Mouse (Mus musculus) right cerebral cortex, postnatal 36 days (tissue): Measurements from ENCODE around the gene H2al1a.

Experiments used
- DNase-seq, 2 experiments: peaks; one replicate each; pipeline ENCODE4 v3.0.0; 2022; ENCODE audit warnings: low spot score in 2 of 2, mixed read lengths in 1 of 2

H2al1a gene

DNA sequence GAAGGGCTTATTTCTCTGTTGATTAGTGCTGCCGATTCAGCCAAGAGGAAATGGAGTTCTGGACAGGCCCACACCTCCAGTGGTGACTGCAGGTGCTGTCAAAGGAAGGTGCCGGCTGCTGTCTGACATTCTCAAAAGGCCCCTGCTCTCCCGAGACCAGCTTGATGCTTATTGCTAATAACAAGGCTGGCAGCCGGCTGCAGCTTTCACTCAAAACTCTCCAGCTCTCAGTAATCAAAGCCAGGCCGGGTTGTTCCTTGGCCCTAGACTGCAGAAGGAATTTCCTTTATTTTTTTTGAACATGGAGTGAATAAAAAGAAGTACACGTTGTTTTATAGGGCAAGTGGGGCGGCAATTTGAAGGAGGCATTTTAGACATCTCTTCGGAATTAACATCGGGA, 46.7 kb downstream of the H2al1a start:
- peak in 1 of 2 experiments; percentile 3 for DNase-seq

DNA sequence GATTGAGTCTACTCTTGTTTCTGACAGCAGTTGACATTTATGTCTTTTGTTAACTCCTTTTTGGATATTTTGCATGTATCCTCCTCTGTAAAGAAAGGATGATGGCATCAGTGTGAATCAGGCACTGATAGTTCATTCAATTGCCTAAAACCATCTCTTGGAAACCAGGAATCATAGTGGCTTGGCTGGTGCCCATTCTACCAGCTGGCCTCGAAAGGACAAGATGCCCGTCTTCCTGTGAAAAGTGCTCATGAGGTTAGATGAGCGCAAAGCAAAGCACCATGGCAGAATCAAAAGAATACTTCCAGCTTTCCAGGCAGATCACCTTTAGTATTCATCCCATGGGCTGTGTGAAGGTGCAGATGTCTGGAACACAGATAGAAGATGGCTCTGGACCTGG, 47.7 kb downstream of the H2al1a start:
- no peak for DNase-seq
